8 mouse cellular contexts compared by ENCODE assay signal in genomic region chr12:80109753-80110545, GRCm38 (mm10). TPM values are rescaled to one million over a fixed set of nuclear protein-coding genes. Genes with fewer than 3 reads are reported as not detected.
DNase-seq lines count a peak whose midpoint lies in the region; ATAC-seq lines count a peak whose summit lies in the region.

No protein-coding gene starts in this region.

- WGBS in heart, embryonic 15.5 days, result 11% methylated on average over 53 of the region's 53 CpGs
- 2% methylated on average over 53 of the region's 53 CpGs for WGBS in kidney, embryonic 16.5 days
- 2% methylated on average over 53 of the region's 53 CpGs for WGBS in stomach, embryonic 16.5 days

- H3K27me3 ChIP-seq in heart, embryonic 15.5 days, result no peaks in the 10 kb centered on the region
- H3K27me3 ChIP-seq in kidney, embryonic 16.5 days (ENCODE audit: insufficient read depth, low read length), result no peaks in the 10 kb centered on the region
- H3K27me3 ChIP-seq in stomach, embryonic 16.5 days (ENCODE audit: control insufficient read depth, insufficient read depth, low read length), result no peaks in the 10 kb centered on the region

- H3K9ac ChIP-seq in heart, embryonic 15.5 days, result peak overlapping the region; percentile 99
- H3K9ac ChIP-seq in kidney, embryonic 16.5 days (replicated peaks; ENCODE audit: low read length), result peak overlapping the region; percentile 99
- peak overlapping the region; percentile 99 for H3K9ac ChIP-seq in stomach, embryonic 16.5 days (ENCODE audit: low read length)

- peak overlapping the region; percentile 83 for H3K27ac ChIP-seq in heart, embryonic 15.5 days
- H3K27ac ChIP-seq in kidney, embryonic 16.5 days (ENCODE audit: low read length), result peak overlapping the region; percentile 100
- peak overlapping the region; percentile 96 for H3K27ac ChIP-seq in stomach, embryonic 16.5 days (ENCODE audit: low read length)

- peaks cover 22% of the 10 kb centered on the region for H3K4me1 ChIP-seq in heart, embryonic 15.5 days (replicated peaks)
- peaks cover 19% of the 10 kb centered on the region for H3K4me1 ChIP-seq in kidney, embryonic 16.5 days (ENCODE audit: insufficient read depth, low read length)
- 0 out of 2 replicates have a peak, but pooled peaks cover 3% of the 10 kb centered on the region for H3K4me1 ChIP-seq in stomach, embryonic 16.5 days (ENCODE audit: control insufficient read depth, insufficient read depth, low read length)

- peak overlapping the region; percentile 78 for H3K4me2 ChIP-seq in heart, embryonic 15.5 days
- peak overlapping the region; percentile 88 for H3K4me2 ChIP-seq in kidney, embryonic 16.5 days (replicated peaks; ENCODE audit: low read depth, low read length)
- H3K4me2 ChIP-seq in stomach, embryonic 16.5 days (ENCODE audit: low read depth, low read length), result peak overlapping the region; percentile 83

- ATAC-seq in heart, embryonic 15.5 days (replicated peaks; ENCODE audit: insufficient number of reproducible peaks, insufficient read depth, low FRiP score, low read depth), result no peak
- ATAC-seq in kidney, embryonic 16.5 days (ENCODE audit: low FRiP score, low TSS enrichment), result no peak
- ATAC-seq in stomach, embryonic 16.5 days (ENCODE audit: insufficient read depth, low FRiP score), result no peak
- no peak for ATAC-seq in erythroid progenitor cell, adult 5-6 weeks (replicated peaks; ENCODE audit: low FRiP score, poor library complexity, severe bottlenecking)

- H3K9me3 ChIP-seq in heart, embryonic 15.5 days (replicated peaks), result no peaks in the 10 kb centered on the region
- H3K9me3 ChIP-seq in kidney, embryonic 16.5 days (ENCODE audit: low read length), result no peaks in the 10 kb centered on the region
- no peaks in the 10 kb centered on the region for H3K9me3 ChIP-seq in stomach, embryonic 16.5 days (replicated peaks; ENCODE audit: control insufficient read depth, low read length)

- H3K4me3 ChIP-seq in heart, embryonic 15.5 days, result peak overlapping the region; percentile 81
- H3K4me3 ChIP-seq in kidney, embryonic 16.5 days (ENCODE audit: low read length), result peak overlapping the region; percentile 94
- H3K4me3 ChIP-seq in stomach, embryonic 16.5 days (replicated peaks; ENCODE audit: low read length), result peak overlapping the region; percentile 85

- H3K36me3 ChIP-seq in heart, embryonic 15.5 days, result peaks cover 17% of the 10 kb centered on the region
- peaks cover 26% of the 10 kb centered on the region for H3K36me3 ChIP-seq in kidney, embryonic 16.5 days (ENCODE audit: insufficient read depth, low read length)
- peaks cover 19% of the 10 kb centered on the region for H3K36me3 ChIP-seq in stomach, embryonic 16.5 days (ENCODE audit: control insufficient read depth, insufficient read depth, low read length)

- DNase-seq in urinary bladder, postnatal 25 days (ENCODE audit: low spot score), result peak; percentile 34
- DNase-seq in urinary bladder, adult 18-20 months (ENCODE audit: low spot score in 2 of 2), result no peak
- DNase-seq in embryo, embryonic 9.5 days (ENCODE audit: extremely low spot score), result peak; percentile 60
- peak; percentile 37 for DNase-seq in lung, postnatal 36 days

RNA-seq across cellular contexts. Expression of gene Zfp36l1, which starts 2.9 kb away (rescaled TPM):
- polyA plus RNA-seq in heart, embryonic 15.5 days (2015; fragmentation: Nextera tagmentation; extraction: Ambion mirVana), result 94.7 and 107 TPM in 2 replicates
- 130 and 153 TPM in 2 replicates for polyA plus RNA-seq in kidney, embryonic 16.5 days (2015; fragmentation: Nextera tagmentation; extraction: Ambion mirVana)
- 137 and 140 TPM in 2 replicates for polyA plus RNA-seq in stomach, embryonic 16.5 days (2015; fragmentation: Nextera tagmentation; extraction: Ambion mirVana)
- 52.0 and 100 TPM in 2 replicates for total RNA-seq in erythroid progenitor cell, adult 5-6 weeks (2015; ENCODE audit: low replicate concordance)
- 5.8 and 9.2 TPM in 2 replicates for total RNA-seq in erythroid progenitor cell, adult 5-6 weeks (2017; ENCODE audit: low replicate concordance)

Comparison
In these comparisons a context has a peak if more than half of its experiments do, and no peak if none do; other contexts are left out.
1. DNase-seq: peak in urinary bladder, postnatal 25 days (single experiment), embryo, embryonic 9.5 days (single experiment) and lung, postnatal 36 days (single experiment); none in urinary bladder, adult 18-20 months (0 of 2).
2. Peak in every context shown above with its lines, with median percentiles within 50 percentile points of each other: H3K27ac ChIP-seq, H3K4me2 ChIP-seq, H3K4me3 ChIP-seq and H3K9ac ChIP-seq.